Mouse (Mus musculus) cerebellum, adult 9-10 months (tissue): Measurements from ENCODE around the gene Ces2h.
"Not testable (repeated sequence)": the region's sequence is repeated elsewhere in the genome, so short reads cannot be mapped to it uniquely, and the experiment has no call there.

Experiments used
- DNase-seq: peaks from one replicate; pipeline ENCODE4 v3.0.0; 2022

Ces2h gene

GRCm38 (mm10) chr8:105000586-105000985 lies at the start of gene Ces2h:
Gene Ces2h, plus strand, starts transcription at chr8:105000853.
- no peak for DNase-seq

DNA sequence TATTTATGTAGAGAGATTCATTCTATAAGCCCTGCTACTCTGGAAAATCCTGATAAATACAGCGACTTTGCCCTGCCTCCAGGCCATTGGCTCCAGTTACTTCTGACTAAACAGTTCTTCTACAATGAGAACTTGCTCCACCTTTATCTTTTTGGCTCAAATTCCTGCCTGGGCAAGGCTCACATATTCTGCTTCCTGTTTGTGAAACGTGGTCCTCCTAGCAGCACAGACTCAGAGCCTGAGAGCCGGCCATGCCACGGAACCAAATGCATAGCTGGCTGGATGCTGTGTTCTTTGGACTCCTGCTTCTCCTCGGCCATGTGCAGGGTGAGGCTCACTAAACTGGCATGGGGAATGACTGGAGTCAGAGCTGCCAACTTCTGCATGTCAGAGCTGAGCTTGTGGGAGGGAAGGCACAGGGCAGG lies 39.1 kb upstream of the Ces2h start, which contains the start of gene Ces2g:
Gene Ces2g, plus strand, starts transcription at position 182 of the 425 bp plus-strand sequence.
- DNase-seq, result no peak

DNA sequence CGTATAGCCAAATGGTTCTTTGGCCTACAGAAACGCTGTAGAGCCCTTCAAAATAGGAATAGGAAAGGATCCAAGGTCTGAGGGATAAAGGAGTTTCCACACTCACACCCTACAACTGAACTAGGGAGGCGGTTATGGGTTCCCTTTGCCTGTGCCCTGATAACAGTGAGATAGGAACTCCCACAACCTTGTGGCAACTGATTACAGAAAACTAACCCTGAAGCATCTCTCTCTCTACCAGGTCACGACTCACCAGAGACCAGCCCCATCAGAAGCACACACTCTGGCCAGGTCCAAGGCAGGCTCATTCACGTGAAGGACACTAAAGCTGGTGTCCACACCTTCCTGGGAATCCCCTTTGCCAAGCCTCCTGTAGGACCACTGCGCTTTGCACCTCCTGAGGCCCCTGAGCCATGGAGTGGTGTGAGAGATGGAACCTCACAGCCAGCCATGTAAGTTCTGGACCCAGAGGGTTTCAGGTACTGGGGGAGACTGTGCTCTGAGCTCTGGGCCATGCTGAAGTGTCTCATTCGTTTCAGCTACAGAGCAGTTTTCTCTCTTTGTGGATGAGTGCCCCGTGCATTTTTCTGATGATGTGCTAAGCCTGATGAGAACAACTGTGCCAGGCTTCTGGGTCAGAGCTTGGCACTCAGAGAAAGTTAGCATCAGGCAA lies 38.3 kb upstream of the Ces2h start:
- no peak for DNase-seq

- DNase-seq, result no peak
Observed at GRCm38 (mm10) chr8:104963375-104963894, 37.2 kb upstream of the Ces2h start.

- no peak for DNase-seq
Observed at GRCm38 (mm10) chr8:104984126-104984525, 16.5 kb upstream of the Ces2h start.

DNA sequence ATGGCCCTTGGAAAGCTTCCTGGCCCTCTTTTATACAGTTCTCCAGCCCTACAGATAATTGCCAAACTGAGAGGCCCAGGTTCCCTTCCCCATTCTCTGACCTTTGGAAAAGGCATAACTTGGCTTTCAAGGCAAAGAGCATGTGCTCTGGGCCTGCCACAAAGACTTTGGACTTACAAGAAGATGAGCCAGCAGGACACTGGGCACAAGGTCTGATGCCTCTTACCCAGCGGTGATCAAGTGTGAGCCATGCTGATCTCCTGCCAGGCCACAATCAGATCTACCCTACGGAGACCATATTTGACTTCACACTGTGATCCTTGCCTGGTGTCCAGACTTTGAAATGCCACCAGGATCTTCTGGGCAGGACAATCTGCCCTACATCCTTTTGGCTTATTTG lies 15.7 kb upstream of the Ces2h start:
- peak; percentile 13 for DNase-seq

DNA sequence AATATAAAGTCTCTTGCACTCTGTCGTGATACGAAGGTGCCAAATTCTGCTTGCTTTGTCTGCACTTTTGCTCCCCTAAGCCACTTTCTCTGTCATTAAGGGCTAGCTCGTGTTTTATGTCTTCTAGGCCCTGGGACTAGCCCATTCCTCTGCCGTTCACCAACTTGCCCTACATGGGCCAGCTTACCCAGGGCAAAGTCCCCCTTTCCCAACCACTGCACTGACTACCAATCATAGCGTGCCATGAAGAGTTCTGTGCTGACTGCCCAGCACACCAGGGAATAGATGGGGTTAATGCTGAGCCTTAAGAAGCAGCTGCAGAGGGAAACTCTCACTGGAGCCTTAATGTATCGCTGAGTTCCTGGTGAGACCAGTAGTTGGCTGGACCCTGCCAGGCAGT lies 2.5 kb upstream of the Ces2h start:
- no peak for DNase-seq

GRCm38 (mm10) chr8:104999183-104999582 lies 1.5 kb upstream of the Ces2h start:
- DNase-seq, result no peak

GRCm38 (mm10) chr8:105010000-105010399 lies 9.3 kb downstream of the Ces2h start:
- no peak for DNase-seq

DNA sequence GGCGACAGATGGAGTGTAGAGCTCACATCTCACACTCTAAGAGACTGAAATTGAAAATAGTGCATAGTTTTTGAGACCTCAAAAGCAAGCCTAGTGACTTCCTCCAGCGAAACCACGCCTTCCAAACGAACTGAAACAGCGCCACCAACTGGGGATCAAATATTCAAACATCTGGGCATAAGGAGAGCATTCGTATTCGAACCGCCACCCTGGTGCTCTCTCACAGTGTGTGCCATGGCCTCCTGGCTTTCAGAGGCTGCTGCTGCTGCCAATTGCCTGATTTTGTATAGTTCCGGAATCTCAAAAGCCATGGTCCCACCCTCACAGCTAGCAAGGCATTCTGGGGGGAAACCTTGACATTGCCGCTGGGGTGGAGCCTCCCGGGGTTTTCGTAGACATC lies 10.5 kb downstream of the Ces2h start:
- no peak for DNase-seq

DNA sequence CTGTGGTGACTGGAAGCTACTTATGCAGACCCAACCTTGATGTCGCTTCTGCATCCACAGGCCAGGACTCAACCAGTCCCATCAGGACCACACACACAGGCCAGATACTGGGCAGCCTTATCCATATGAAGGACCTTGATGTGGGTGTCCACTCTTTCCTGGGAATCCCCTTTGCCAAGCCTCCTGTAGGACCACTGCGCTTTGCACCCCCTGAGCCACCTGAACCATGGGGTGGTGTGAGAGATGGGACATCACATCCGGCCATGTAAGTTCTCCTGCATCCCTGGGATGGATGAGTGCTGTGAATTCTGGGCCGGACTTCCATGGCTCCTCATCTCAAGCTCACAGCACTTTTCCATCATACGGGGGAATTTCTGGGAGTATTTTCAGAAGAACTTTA lies 13.7 kb downstream of the Ces2h start:
- DNase-seq, result no peak

GRCm38 (mm10) chr8:105021954-105022353 lies 21.3 kb downstream of the Ces2h start:
- DNase-seq, result no peak

- peak; percentile 5 for DNase-seq
Observed at GRCm38 (mm10) chr8:105023087-105023486, 22.4 kb downstream of the Ces2h start.

DNA sequence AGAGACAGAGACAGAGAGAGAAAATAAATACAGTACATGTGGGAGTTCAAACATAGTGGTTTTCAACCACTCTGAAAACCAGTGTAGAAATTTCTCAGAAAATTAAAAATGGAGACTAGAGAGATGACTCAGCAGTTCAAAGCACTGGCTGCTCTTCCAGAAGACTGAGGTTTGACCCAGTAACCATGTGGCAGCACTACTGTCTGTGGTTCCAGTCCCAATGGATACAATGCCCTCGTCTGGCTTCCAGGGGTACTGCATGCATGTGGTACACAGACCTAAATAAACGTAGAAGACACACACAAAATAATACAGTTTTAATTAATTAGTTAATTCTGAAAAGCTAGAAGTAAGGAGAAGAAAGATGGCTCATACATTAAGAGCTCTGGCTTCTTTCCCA lies 24.4 kb downstream of the Ces2h start:
- DNase-seq, result no peak

DNA sequence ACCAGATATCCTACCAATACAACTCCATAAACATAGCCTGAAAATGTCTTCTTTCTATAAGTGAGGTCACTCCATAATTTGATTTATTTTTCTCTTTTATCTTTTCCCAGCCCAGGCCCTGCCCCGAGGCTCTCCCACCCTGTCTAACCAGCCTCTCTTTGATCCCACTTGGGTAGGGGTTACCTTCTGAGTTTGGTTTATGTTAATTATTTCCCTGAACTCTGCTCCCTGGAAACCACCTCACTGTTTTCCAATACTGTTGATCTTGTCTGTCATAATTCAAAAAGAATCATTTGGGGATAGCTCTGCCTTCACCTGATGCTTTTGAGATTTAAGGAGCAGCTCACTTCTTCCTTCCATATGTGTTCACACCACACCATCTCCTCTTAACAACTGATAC lies 42.9 kb downstream of the Ces2h start:
- no peak for DNase-seq

GRCm38 (mm10) chr8:105045824-105046401 lies 45.3 kb downstream of the Ces2h start:
- DNase-seq, result no peak

DNA sequence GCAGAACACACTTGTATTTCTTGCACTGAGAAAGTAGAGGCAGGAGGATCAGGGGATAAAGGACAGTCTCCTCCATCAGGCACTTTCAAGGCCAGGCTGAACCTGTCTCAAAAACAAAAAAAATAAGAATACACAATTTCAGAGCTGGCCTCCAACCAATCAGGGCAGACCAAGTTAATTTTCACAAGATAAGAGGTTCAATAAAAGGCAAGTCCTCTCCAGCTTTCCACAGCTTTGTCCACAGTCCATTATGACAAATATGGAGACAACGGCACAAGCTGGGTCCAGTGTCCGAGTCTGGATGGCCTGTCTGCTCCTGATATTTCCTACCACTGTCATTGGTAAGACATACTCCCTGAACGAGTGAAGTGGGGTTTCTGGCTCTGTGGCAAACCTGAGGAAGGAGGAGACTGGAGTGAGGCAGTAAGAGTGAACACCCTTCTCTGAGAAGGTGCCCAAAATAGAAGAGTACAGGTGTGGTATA lies 47.8 kb downstream of the Ces2h start, which contains the start of gene Ces3a:
Gene Ces3a, plus strand, starts transcription at position 231 of the 484 bp plus-strand sequence.
- no peak for DNase-seq

DNA sequence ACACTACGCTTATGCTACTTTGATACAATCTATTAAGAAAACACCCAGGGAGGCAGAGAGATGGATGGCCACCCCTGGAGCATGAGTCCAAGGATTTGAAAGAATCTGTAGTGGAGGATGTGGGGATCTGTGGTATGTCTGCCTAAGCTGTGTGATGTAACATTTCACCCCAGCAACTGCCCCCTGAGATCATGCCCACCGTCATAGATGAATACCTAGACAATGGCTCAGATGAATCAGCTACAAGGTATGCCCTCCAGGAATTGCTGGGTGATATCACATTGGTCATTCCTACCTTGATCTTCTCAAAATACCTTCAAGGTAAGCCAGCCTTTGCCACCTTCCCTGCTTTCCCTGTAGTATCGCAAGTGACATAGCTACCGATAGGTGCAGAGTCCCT lies 55.6 kb downstream of the Ces2h start:
- no peak for DNase-seq

- DNase-seq, result no peak
Observed at GRCm38 (mm10) chr8:105060056-105060455, 59.4 kb downstream of the Ces2h start.

GRCm38 (mm10) chr8:105066761-105067160 lies 66.1 kb downstream of the Ces2h start:
- DNase-seq, result peak; percentile 3

DNA sequence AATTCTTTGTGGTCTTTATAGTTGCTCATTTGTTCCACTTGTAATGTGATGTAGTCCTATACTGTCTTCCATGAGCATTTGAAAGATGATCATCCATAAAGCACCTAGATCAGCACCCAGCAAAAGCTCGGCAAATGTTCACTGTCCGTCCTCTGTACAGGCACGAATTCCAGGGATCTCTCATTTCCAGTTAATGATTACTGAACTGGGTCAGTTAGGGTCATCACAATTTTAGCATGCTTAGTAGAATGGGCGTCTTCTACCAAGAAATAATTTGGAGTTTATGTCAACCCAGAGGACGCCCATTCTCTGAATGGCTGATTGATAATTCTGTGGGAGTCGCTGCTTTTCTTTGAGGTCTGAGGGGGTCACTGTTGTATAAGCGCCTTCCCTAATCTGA lies 67.3 kb downstream of the Ces2h start:
- DNase-seq, result not testable (repeated sequence)

GRCm38 (mm10) chr8:105068971-105069370 lies 68.3 kb downstream of the Ces2h start:
- no peak for DNase-seq
